Mouse (Mus musculus): ENCODE results near the gene Mybphl.

DNA sequence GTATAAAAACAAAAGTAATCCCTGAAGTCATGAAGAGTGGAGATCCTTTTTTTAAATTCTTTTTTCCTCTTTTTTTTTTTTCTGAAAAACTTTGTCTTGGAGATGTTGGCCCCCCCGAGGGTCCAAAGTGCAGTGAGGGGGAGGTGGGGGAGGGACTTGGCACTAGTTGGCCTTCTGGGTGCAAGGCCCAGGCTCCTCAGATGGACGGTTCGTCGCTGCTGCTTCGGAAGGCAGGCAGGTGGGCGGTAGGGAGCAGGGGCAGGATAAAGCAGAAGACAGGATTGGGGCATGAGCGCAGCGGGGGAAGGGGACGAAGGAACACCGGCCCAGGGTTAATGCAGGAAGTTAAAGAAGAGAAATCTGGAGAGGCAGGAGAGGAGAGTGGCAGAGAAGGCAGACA is 27.6 kb downstream of the Mybphl start:
- TF ChIP-seq CTCF (IDR thresholded peaks at IDR 0.05; ENCODE audit: borderline replicate concordance, insufficient read depth, low read depth, low read length) (no peak), POLR2A (IDR thresholded peaks at IDR 0.05; ENCODE audit: borderline replicate concordance, insufficient read depth, low read length) (no peak)

Measured in cerebellum, adult 2 months (tissue).